Mouse (Mus musculus) limb, embryonic 13.5 days (tissue): ENCODE measurements around the gene Olfr1262. TPM values are rescaled to one million over a fixed set of nuclear protein-coding genes. Genes with fewer than 3 reads are reported as not detected.

Experiments used
- ATAC-seq: fragments of 200-750 bp; cut with Nextera tagmentation; 2 replicates; pipeline ENCODE4 v1.8.0; 2017; ENCODE audit warnings: low read depth, moderate number of reproducible peaks, moderate TSS enrichment; ENCODE audit not compliant: low FRiP score
- H3K27ac ChIP-seq: fragments of 300-500 bp; sonication (generic); 2 replicates; pipeline ENCODE4 v1.5.1; 2015; ENCODE audit warnings: inconsistent platforms, mild to moderate bottlenecking, moderate library complexity
- H3K27me3 ChIP-seq: fragments of 300-500 bp; sonication (generic); 2 replicates; pipeline ENCODE4 v1.6.1; 2015; ENCODE audit warnings: mild to moderate bottlenecking, inconsistent platforms
- H3K36me3 ChIP-seq: fragments of 300-500 bp; sonication (generic); 2 replicates; pipeline ENCODE4 v1.6.1; 2015; ENCODE audit warnings: inconsistent platforms, mild to moderate bottlenecking, moderate library complexity
- H3K4me1 ChIP-seq: fragments of 300-500 bp; sonication (generic); 2 replicates; pipeline ENCODE4 v1.6.1; 2015; ENCODE audit warnings: inconsistent platforms
- H3K4me2 ChIP-seq: fragments of 300-500 bp; sonication (generic); replicated peaks from 2 replicates; pipeline ENCODE4 v1.6.1; 2015; ENCODE audit warnings: inconsistent platforms, mild to moderate bottlenecking, moderate library complexity
- H3K4me3 ChIP-seq: fragments of 300-500 bp; sonication (generic); 2 replicates; pipeline ENCODE4 v1.5.1; 2015; ENCODE audit warnings: moderate library complexity, mild to moderate bottlenecking, inconsistent platforms
- H3K9ac ChIP-seq: fragments of 300-500 bp; sonication (generic); 2 replicates; pipeline ENCODE4 v1.6.1; 2015; ENCODE audit warnings: mild to moderate bottlenecking, inconsistent platforms
- H3K9me3 ChIP-seq: fragments of 300-500 bp; sonication (generic); 2 replicates; pipeline ENCODE4 v1.6.1; 2016; ENCODE audit warnings: inconsistent platforms
- WGBS: fragments of 180-500 bp; shearing (Covaris S2); methylation state at CpG from one replicate; pipeline ENCODE4 v1.1.7; 2015; 5-methylcytosine and 5-hydroxymethylcytosine counted together
- polyA plus RNA-seq: library from polyadenylated mRNA; unstranded; fragments of >200 nt; fragmentation: Nextera tagmentation; extraction: Ambion mirVana; gene quantifications from 2 replicates; pipeline ENCODE4 v1.2.1, GENCODE M21; 2015

The Olfr1262 gene
- not detected in 2 replicates for polyA plus RNA-seq

DNA sequence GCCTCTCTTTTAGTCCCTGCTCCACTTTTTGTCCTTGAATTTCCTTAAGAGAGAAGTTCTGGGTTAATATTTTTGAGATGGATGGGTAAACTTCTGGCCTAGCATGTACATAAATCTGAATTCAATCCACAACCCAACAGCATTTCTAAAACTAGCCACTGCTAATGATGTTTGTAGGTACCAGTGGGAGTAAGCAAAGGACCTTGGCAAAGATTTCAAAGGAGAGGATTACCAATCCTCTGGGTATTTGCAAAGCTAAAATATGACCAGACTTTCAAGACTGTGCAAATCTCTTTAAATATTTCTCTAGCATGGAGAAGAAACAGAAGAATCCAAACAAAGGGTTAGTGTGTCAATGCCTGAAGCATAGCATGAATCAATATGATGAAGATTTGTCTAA, at the start of gene Olfr1262:
Olfr1262 (plus strand) TSS at position 301 of the 400 bp plus-strand sequence.
- Histone ChIP-seq H3K4me3 (no peak within 1 kb of the TSS), H3K4me1 (no peaks in the 10 kb centered on the region), H3K27ac (no peak within 1 kb of the TSS), H3K9ac (no peak within 1 kb of the TSS), H3K9me3 (no peaks in the 10 kb centered on the region), H3K27me3 (no peaks in the 10 kb centered on the region), H3K4me2 (no peak within 1 kb of the TSS), H3K36me3 (no peaks in the 10 kb centered on the region)
- ATAC-seq: no peak

DNA sequence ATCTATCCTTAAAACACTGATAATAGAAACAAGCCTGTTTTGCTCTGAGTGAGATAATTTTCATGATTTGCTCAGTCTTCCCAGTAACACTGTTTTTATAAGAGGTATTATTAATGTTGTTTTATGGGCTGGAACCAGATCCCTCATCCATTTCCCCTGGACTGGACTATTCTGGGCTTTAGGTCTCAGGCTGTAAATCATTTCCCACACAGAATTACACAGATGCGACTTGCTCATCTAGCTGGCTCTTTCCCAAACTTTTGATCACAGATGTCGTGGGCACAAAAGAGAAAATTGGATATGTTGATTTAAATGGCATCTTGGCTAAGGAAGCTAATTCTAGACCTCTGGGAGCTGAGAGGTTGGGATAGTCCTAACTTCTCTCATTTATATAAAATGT, 25.8 kb upstream of the Olfr1262 start, which contains the start of gene Olfr1260:
Olfr1260 (plus strand) TSS at position 157 of the 400 bp plus-strand sequence.
- H3K4me1 ChIP-seq: no peaks in the 10 kb centered on the region
- no peak within 1 kb of the TSS for H3K4me2 ChIP-seq
- H3K27ac ChIP-seq: no peak within 1 kb of the TSS
- WGBS: 39% methylated on average over 2 of the region's 2 CpGs
- no peaks in the 10 kb centered on the region for H3K36me3 ChIP-seq
- H3K4me3 ChIP-seq: no peak within 1 kb of the TSS
- H3K9ac ChIP-seq: no peak within 1 kb of the TSS
- no peaks in the 10 kb centered on the region for H3K9me3 ChIP-seq
- no peak for ATAC-seq
- H3K27me3 ChIP-seq: no peaks in the 10 kb centered on the region

- no peak for ATAC-seq
- Histone ChIP-seq H3K9me3 (no peaks in the 10 kb centered on the region), H3K27me3 (no peaks in the 10 kb centered on the region), H3K36me3 (no peaks in the 10 kb centered on the region), H3K9ac (no peak overlapping the region), H3K27ac (no peak overlapping the region), H3K4me2 (no peak overlapping the region), H3K4me1 (no peaks in the 10 kb centered on the region), H3K4me3 (no peak overlapping the region)
- 83% methylated on average over 2 of the region's 2 CpGs for WGBS
Observed at GRCm38 (mm10) chr2:89977709-89978108, 22.2 kb upstream of the Olfr1262 start.

GRCm38 (mm10) chr2:89990921-89991320, 9.0 kb upstream of the Olfr1262 start, which contains the start of gene Olfr1261:
TSS of gene Olfr1261 (plus strand) at chr2:89991221.
- no peaks in the 10 kb centered on the region for H3K4me1 ChIP-seq
- no peaks in the 10 kb centered on the region for H3K36me3 ChIP-seq
- ATAC-seq: no peak
- no peaks in the 10 kb centered on the region for H3K27me3 ChIP-seq
- no peak within 1 kb of the TSS for H3K4me3 ChIP-seq
- no peak within 1 kb of the TSS for H3K4me2 ChIP-seq
- no peak within 1 kb of the TSS for H3K27ac ChIP-seq
- no peaks in the 10 kb centered on the region for H3K9me3 ChIP-seq
- no peak within 1 kb of the TSS for H3K9ac ChIP-seq

GRCm38 (mm10) chr2:90011831-90012230, 11.9 kb downstream of the Olfr1262 start, which contains the start of gene Olfr1263:
TSS of gene Olfr1263 (plus strand) at chr2:90012131.
- H3K9me3 ChIP-seq: no peaks in the 10 kb centered on the region
- H3K4me2 ChIP-seq: no peak within 1 kb of the TSS
- H3K27me3 ChIP-seq: no peaks in the 10 kb centered on the region
- no peak within 1 kb of the TSS for H3K27ac ChIP-seq
- H3K4me1 ChIP-seq: no peaks in the 10 kb centered on the region
- no peaks in the 10 kb centered on the region for H3K36me3 ChIP-seq
- H3K9ac ChIP-seq: no peak within 1 kb of the TSS
- no peak within 1 kb of the TSS for H3K4me3 ChIP-seq
- ATAC-seq: no peak
- WGBS: 79% methylated on average over 2 of the region's 2 CpGs

DNA sequence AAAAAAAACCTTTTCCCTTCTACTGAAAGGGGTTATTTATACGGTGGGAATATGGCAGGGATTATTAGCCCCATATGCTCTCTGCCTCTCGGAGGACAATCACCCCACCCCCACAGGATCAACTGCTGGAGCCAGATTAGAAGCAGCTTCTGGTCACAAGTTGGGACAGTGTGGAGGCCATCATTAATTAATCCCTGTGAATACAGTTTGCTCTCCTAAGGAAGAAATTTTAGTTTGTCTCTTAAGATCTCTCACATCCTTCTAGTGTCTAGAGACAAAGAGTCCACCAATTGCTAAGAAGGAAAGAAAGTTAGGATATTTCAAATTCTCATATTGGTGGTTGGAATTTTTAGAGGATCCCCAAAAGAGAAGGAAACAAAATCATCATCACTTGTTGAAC, 25.5 kb downstream of the Olfr1262 start, which contains the start of gene Olfr1264:
Olfr1264 (minus strand) TSS at position 101 of the 400 bp plus-strand sequence.
- ATAC-seq: no peak
- no peaks in the 10 kb centered on the region for H3K4me1 ChIP-seq
- no peak within 1 kb of the TSS for H3K9ac ChIP-seq
- 18% methylated on average over 2 of the region's 2 CpGs for WGBS
- H3K4me2 ChIP-seq: no peak within 1 kb of the TSS
- H3K27me3 ChIP-seq: no peaks in the 10 kb centered on the region
- H3K36me3 ChIP-seq: no peaks in the 10 kb centered on the region
- no peak within 1 kb of the TSS for H3K4me3 ChIP-seq
- no peak within 1 kb of the TSS for H3K27ac ChIP-seq
- no peaks in the 10 kb centered on the region for H3K9me3 ChIP-seq

DNA sequence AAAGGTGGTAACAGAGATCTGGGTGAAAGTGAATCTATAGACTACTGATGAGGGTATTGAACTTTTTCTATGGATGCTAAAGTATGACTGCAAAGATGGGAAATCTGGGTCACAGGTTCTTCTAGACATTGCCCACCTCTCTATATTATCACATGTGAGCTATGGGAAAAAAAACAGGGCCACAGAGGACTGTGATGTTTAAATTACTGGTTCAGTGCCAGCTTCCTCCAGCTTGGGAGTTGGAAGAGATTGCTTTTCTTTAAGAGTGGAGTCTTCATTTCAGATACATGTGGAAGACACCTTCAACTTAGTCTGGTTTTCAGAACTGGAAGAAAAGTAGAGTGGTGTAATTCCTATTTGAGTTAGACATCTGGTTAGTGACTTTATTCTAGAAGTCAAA, 35.1 kb downstream of the Olfr1262 start, which contains the start of gene Olfr1265:
Olfr1265 (plus strand) TSS at position 301 of the 400 bp plus-strand sequence.
- Histone ChIP-seq H3K9me3 (no peaks in the 10 kb centered on the region), H3K4me2 (no peak within 1 kb of the TSS), H3K27ac (no peak within 1 kb of the TSS), H3K36me3 (no peaks in the 10 kb centered on the region), H3K27me3 (no peaks in the 10 kb centered on the region), H3K4me1 (no peaks in the 10 kb centered on the region), H3K4me3 (no peak within 1 kb of the TSS), H3K9ac (no peak within 1 kb of the TSS)
- no peak for ATAC-seq

Other genes starting within 250 kb of the Olfr1262 start
- gene Olfr1253, start 243.1 kb upstream of the Olfr1262 start, polyA plus RNA-seq: not detected in 2 replicates
- not detected in 2 replicates for gene Olfr1254, start 206.5 kb upstream of the Olfr1262 start, polyA plus RNA-seq
- not detected in 2 replicates for gene Olfr1255, start 188.1 kb upstream of the Olfr1262 start, polyA plus RNA-seq
- gene Olfr1256, start 158.6 kb upstream of the Olfr1262 start, polyA plus RNA-seq: not detected in 2 replicates
- gene Olfr48, start 151.9 kb upstream of the Olfr1262 start, polyA plus RNA-seq: not detected in 2 replicates
- gene Olfr1257, start 121.7 kb upstream of the Olfr1262 start, polyA plus RNA-seq: not detected in 2 replicates
- not detected in 2 replicates for gene Olfr1258, start 72.8 kb upstream of the Olfr1262 start, polyA plus RNA-seq
- gene Olfr1259, start 51.5 kb upstream of the Olfr1262 start, polyA plus RNA-seq: not detected in 2 replicates
- not detected in 2 replicates for gene Olfr1260, start 25.8 kb upstream of the Olfr1262 start, polyA plus RNA-seq
- gene Olfr1261, start 8.9 kb upstream of the Olfr1262 start, polyA plus RNA-seq: not detected in 2 replicates
- gene Olfr1263, start 12.0 kb downstream of the Olfr1262 start, polyA plus RNA-seq: not detected in 2 replicates
- not detected in 2 replicates for gene Olfr1264, start 25.4 kb downstream of the Olfr1262 start, polyA plus RNA-seq
- gene Olfr1265, start 35.2 kb downstream of the Olfr1262 start, polyA plus RNA-seq: not detected in 2 replicates
- not detected in 2 replicates for gene Olfr140, start 63.4 kb downstream of the Olfr1262 start, polyA plus RNA-seq
- not detected in 2 replicates for gene Olfr1269, start 121.3 kb downstream of the Olfr1262 start, polyA plus RNA-seq
- gene Olfr32, start 142.2 kb downstream of the Olfr1262 start, polyA plus RNA-seq: not detected in 2 replicates
- gene Olfr1270, start 152.9 kb downstream of the Olfr1262 start, polyA plus RNA-seq: not detected in 2 replicates
- gene Olfr1506, start 224.3 kb downstream of the Olfr1262 start, polyA plus RNA-seq: not detected in 2 replicates